34 mouse cellular contexts compared by ENCODE assay signal in the genomic region with DNA sequence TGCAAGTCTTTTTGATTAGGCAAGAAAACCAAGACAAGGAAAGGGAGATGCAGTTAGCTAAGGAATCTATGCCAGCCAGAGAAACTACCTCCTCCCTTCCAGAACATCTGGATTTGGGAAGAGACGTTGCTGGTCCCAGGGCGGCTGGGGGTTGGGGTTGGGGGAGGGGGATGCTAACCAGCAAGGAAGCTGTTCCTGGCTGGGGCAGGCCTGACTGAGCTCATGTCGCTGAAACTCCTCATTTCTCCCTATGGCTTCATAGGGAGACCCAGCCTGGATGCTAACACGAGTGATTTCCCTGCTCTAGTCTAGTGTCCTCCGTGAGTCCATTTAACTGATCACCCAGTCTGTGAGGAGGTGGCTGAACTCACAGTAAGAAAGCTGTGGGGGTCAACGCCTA. TPM values are rescaled to one million over a fixed set of nuclear protein-coding genes. Genes with fewer than 3 reads are reported as not detected.
DNase-seq lines count a peak whose midpoint lies in the region; ATAC-seq and TF ChIP-seq lines count a peak whose summit lies in the region.
"Had no signal": no experiment of that assay in that cellular context is flagged by ENCODE, and none has a peak within 500 bp of the region (broad histone marks: within the 10 kb centered on the region; RNA-seq: fewer than 3 reads in every experiment).

No protein-coding gene starts in this region.

- H3K4me3 ChIP-seq in E14TG2a.4 (replicated peaks; ENCODE audit: low read length) = peak overlapping the region; percentile 61
- H3K4me3 ChIP-seq in embryonic facial prominence, embryonic 15.5 days (replicated peaks) = no peak overlapping the region
- no peak overlapping the region for H3K4me3 ChIP-seq in intestine, embryonic 15.5 days (replicated peaks)
- H3K4me3 ChIP-seq: forebrain, embryonic 12.5 days; heart, embryonic 15.5 days; kidney, embryonic 15.5 days; left cerebral cortex, adult 2 months; liver, embryonic 12.5 days; midbrain, embryonic 12.5 days had no signal

- no peak overlapping the region for H3K9ac ChIP-seq in embryonic facial prominence, embryonic 15.5 days
- no peak overlapping the region for H3K9ac ChIP-seq in intestine, embryonic 15.5 days
- H3K9ac ChIP-seq: forebrain, embryonic 12.5 days; heart, embryonic 15.5 days; kidney, embryonic 15.5 days; liver, embryonic 12.5 days; midbrain, embryonic 12.5 days had no signal

- H3K9me3 ChIP-seq in E14TG2a.4 (ENCODE audit: low read length) = no peaks in the 10 kb centered on the region
- no peaks in the 10 kb centered on the region for H3K9me3 ChIP-seq in embryonic facial prominence, embryonic 15.5 days (replicated peaks)
- H3K9me3 ChIP-seq in intestine, embryonic 15.5 days = no peaks in the 10 kb centered on the region
- H3K9me3 ChIP-seq: forebrain, embryonic 12.5 days; heart, embryonic 15.5 days; kidney, embryonic 15.5 days; liver, embryonic 12.5 days; midbrain, embryonic 12.5 days had no signal

- H3K27me3 ChIP-seq in E14TG2a.4 (ENCODE audit: insufficient read depth, low read length) = no peaks in the 10 kb centered on the region
- peaks cover 23% of the 10 kb centered on the region for H3K27me3 ChIP-seq in embryonic facial prominence, embryonic 15.5 days
- peaks cover 10% of the 10 kb centered on the region; the same call in 1 of the 2 replicates for H3K27me3 ChIP-seq in intestine, embryonic 15.5 days (replicated peaks)
- H3K27me3 ChIP-seq: Patski had no signal

- peaks cover 72% of the 10 kb centered on the region for H3K4me1 ChIP-seq in E14TG2a.4 (replicated peaks; ENCODE audit: low read depth, low read length)
- peaks cover 7% of the 10 kb centered on the region; the same call in 1 of the 2 replicates for H3K4me1 ChIP-seq in embryonic facial prominence, embryonic 15.5 days
- no peaks in the 10 kb centered on the region for H3K4me1 ChIP-seq in intestine, embryonic 15.5 days (replicated peaks)
- H3K4me1 ChIP-seq: heart, embryonic 15.5 days; liver, embryonic 12.5 days had no signal

- DNase-seq in ES-CJ7 (ENCODE audit: low read depth, low spot score) = peak; percentile 86
- DNase-seq in embryo, embryonic 11 days = peak; percentile 59
- no peak for DNase-seq in testis, postnatal 10 days (ENCODE audit: low spot score)
- DNase-seq in cerebellum, adult 9-10 months = no peak
- DNase-seq in left cerebral cortex, postnatal 10 days (ENCODE audit: extremely low spot score in 1 of 2, low spot score in 2 of 2) = no peak
- DNase-seq: adrenal gland, postnatal 10 days; cerebellum, adult 8-10 months; heart, postnatal 4 days; kidney, adult 11 months; kidney, postnatal 4 days; layer of hippocampus, adult 9-11 months; left cerebral cortex, postnatal 4 days; lung, adult 18-20 months; lung, postnatal 10 days; right cerebral cortex, postnatal 25 days; spleen, adult 18-20 months had no signal

- H3K4me2 ChIP-seq in embryonic facial prominence, embryonic 15.5 days (replicated peaks) = no peak overlapping the region
- H3K4me2 ChIP-seq in intestine, embryonic 15.5 days (replicated peaks) = no peak overlapping the region
- H3K4me2 ChIP-seq: forebrain, embryonic 12.5 days; heart, embryonic 15.5 days; kidney, embryonic 15.5 days; liver, embryonic 12.5 days; midbrain, embryonic 12.5 days had no signal

- intact Hi-C loops in left cerebral cortex, postnatal 10 days (cut with DNase I) = no loop called here

- 0 out of 2 replicates have a peak, but pooled peaks have one; percentile 39 for ATAC-seq in embryonic facial prominence, embryonic 15.5 days (ENCODE audit: insufficient number of reproducible peaks, low FRiP score, low TSS enrichment, low read depth)
- no peak for ATAC-seq in intestine, embryonic 15.5 days
- ATAC-seq: activated CD4-positive, CD25-positive, alpha-beta regulatory T cell, adult 4 months; hindbrain, embryonic 16.5 days; liver, embryonic 12.5 days; Patski had no signal

- peaks cover 7% of the 10 kb centered on the region for H3K36me3 ChIP-seq in E14TG2a.4 (ENCODE audit: insufficient read depth, low read length)
- H3K36me3 ChIP-seq in embryonic facial prominence, embryonic 15.5 days = no peaks in the 10 kb centered on the region
- H3K36me3 ChIP-seq in intestine, embryonic 15.5 days = no peaks in the 10 kb centered on the region
- H3K36me3 ChIP-seq: forebrain, embryonic 12.5 days; heart, embryonic 15.5 days; kidney, embryonic 15.5 days; liver, embryonic 12.5 days; midbrain, embryonic 12.5 days had no signal

- no peak overlapping the region for H3K27ac ChIP-seq in embryonic facial prominence, embryonic 15.5 days (replicated peaks)
- no peak overlapping the region for H3K27ac ChIP-seq in intestine, embryonic 15.5 days
- H3K27ac ChIP-seq: forebrain, embryonic 12.5 days; heart, embryonic 15.5 days; kidney, embryonic 15.5 days; left cerebral cortex, adult 2 months; liver, embryonic 12.5 days; midbrain, embryonic 12.5 days had no signal

- 7% methylated on average over 6 of the region's 6 CpGs for WGBS in embryonic facial prominence, embryonic 15.5 days
- 22% methylated on average over 6 of the region's 6 CpGs for WGBS in intestine, embryonic 15.5 days

- no peak for TF ChIP-seq CTCF in E14TG2a.4 (conservative IDR thresholded peaks at IDR 0.05; ENCODE audit: low read length)

RNA-seq across cellular contexts. Expression of a gene that starts 3.6 kb away (rescaled TPM):
- polyA plus RNA-seq in embryonic facial prominence, embryonic 15.5 days (2015; fragmentation: Nextera tagmentation; extraction: Ambion mirVana) = not detected in 2 replicates
- total RNA-seq in left cerebral cortex, postnatal 10 days (2021) = not detected
- polyA plus RNA-seq in intestine, embryonic 15.5 days (2015; fragmentation: Nextera tagmentation; extraction: Ambion mirVana) = not detected in 2 replicates
- total RNA-seq: gastrocnemius, adult 8-10 months; heart, postnatal 4 days; left cerebral cortex, postnatal 4 days; monocyte, adult 5-6 weeks had no signal
- polyA plus RNA-seq: C2C12; heart, embryonic 15.5 days; hindbrain, embryonic 16.5 days; kidney, embryonic 15.5 days; liver, embryonic 12.5 days; midbrain, embryonic 12.5 days; neural tube, embryonic 11.5 days; Patski had no signal

RNA-seq across cellular contexts. Expression of a gene that starts 14.4 kb away (rescaled TPM):
- 86.0 and 86.2 TPM in 2 replicates for polyA plus RNA-seq in embryonic facial prominence, embryonic 15.5 days (2015; fragmentation: Nextera tagmentation; extraction: Ambion mirVana)
- total RNA-seq in left cerebral cortex, postnatal 10 days (2021) = 1 to 10 TPM; 5.7 to 8.5 TPM
- polyA plus RNA-seq in intestine, embryonic 15.5 days (2015; fragmentation: Nextera tagmentation; extraction: Ambion mirVana) = 63.6 and 66.4 TPM in 2 replicates

RNA-seq across cellular contexts. Expression of a gene that starts 14.7 kb away (rescaled TPM):
- 18.3 and 20.7 TPM in 2 replicates for polyA plus RNA-seq in embryonic facial prominence, embryonic 15.5 days (2015; fragmentation: Nextera tagmentation; extraction: Ambion mirVana)
- total RNA-seq in left cerebral cortex, postnatal 10 days (2021) = 1 to 10 TPM; 6.4 to 7.4 TPM
- 15.4 and 15.8 TPM in 2 replicates for polyA plus RNA-seq in intestine, embryonic 15.5 days (2015; fragmentation: Nextera tagmentation; extraction: Ambion mirVana)

RNA-seq across cellular contexts. Expression of a gene that starts 30.8 kb away (rescaled TPM):
- polyA plus RNA-seq in embryonic facial prominence, embryonic 15.5 days (2015; fragmentation: Nextera tagmentation; extraction: Ambion mirVana) = 20.4 and 22.7 TPM in 2 replicates
- under 1 TPM; 0.43 to 0.59 TPM for total RNA-seq in left cerebral cortex, postnatal 10 days (2021)
- polyA plus RNA-seq in intestine, embryonic 15.5 days (2015; fragmentation: Nextera tagmentation; extraction: Ambion mirVana) = 0.40 and 0.80 TPM in 2 replicates
- total RNA-seq: adrenal gland, postnatal 10 days; gastrocnemius, adult 8-10 months; heart, postnatal 4 days; megakaryocyte progenitor cell, adult 5-6 weeks; monocyte, adult 5-6 weeks had no signal
- polyA plus RNA-seq: activated CD4-positive, CD25-positive, alpha-beta regulatory T cell, adult 4 months; gonadal fat pad, adult 2 months had no signal

RNA-seq across cellular contexts. Expression of a gene that starts 32.3 kb away (rescaled TPM):
- 0.73 and 0.93 TPM in 2 replicates for polyA plus RNA-seq in embryonic facial prominence, embryonic 15.5 days (2015; fragmentation: Nextera tagmentation; extraction: Ambion mirVana)
- total RNA-seq in left cerebral cortex, postnatal 10 days (2021) = not detected
- 38.8 and 51.7 TPM in 2 replicates for polyA plus RNA-seq in intestine, embryonic 15.5 days (2015; fragmentation: Nextera tagmentation; extraction: Ambion mirVana)

Comparison
In these comparisons a context has a peak if more than half of its experiments do, and no peak if none do; other contexts are left out.
1. DNase-seq: peak in ES-CJ7 (single experiment) and embryo, embryonic 11 days (single experiment); none in testis, postnatal 10 days (single experiment), cerebellum, adult 9-10 months (single experiment) and left cerebral cortex, postnatal 10 days (0 of 2).